Mouse (Mus musculus) liver, postnatal 0 days (tissue): Measurements from ENCODE around the gene Eif2d. TPM values are rescaled to one million over a fixed set of nuclear protein-coding genes. Genes with fewer than 3 reads are reported as not detected.
"Not testable (repeated sequence)": the region's sequence is repeated elsewhere in the genome, so short reads cannot be mapped to it uniquely, and the experiment has no call there.

Experiments
- ATAC-seq: fragments of 200-750 bp; cut with Nextera tagmentation; 2 replicates; pipeline ENCODE4 v1.8.0; 2017; ENCODE audit warnings: mild to moderate bottlenecking, moderate library complexity
- DNase-seq: peaks from one replicate; pipeline ENCODE4 v3.0.0-alpha.2; 2016
- H3K27ac ChIP-seq: fragments of 300-500 bp; sonication (generic); 2 replicates; pipeline ENCODE4 v1.5.1; 2014; ENCODE audit warnings: antibody characterized with exemption, moderate library complexity, mild to moderate bottlenecking, low read depth
- H3K27me3 ChIP-seq: fragments of 300-500 bp; sonication (generic); 2 replicates; pipeline ENCODE4 v1.6.1; 2014; ENCODE audit warnings: low read length, control low read depth, mixed read lengths; ENCODE audit not compliant: insufficient read depth
- H3K36me3 ChIP-seq: fragments of 300-500 bp; sonication (generic); replicated peaks from 2 replicates; pipeline ENCODE4 v1.6.1; 2014; ENCODE audit warnings: mild to moderate bottlenecking, control low read depth, low read length, moderate library complexity, mixed read lengths; ENCODE audit not compliant: insufficient read depth
- H3K4me1 ChIP-seq: fragments of 300-500 bp; sonication (generic); 2 replicates; pipeline ENCODE4 v1.6.1; 2014; ENCODE audit warnings: antibody characterized with exemption, mild to moderate bottlenecking, control low read depth; ENCODE audit not compliant: insufficient read depth
- H3K4me2 ChIP-seq: fragments of 300-500 bp; sonication (generic); 2 replicates; pipeline ENCODE4 v1.6.1; 2014; ENCODE audit warnings: low read depth, mild to moderate bottlenecking, low read length, moderate library complexity, mixed read lengths
- H3K4me3 ChIP-seq: fragments of 300-500 bp; sonication (generic); 2 replicates; pipeline ENCODE4 v1.5.1; 2014; ENCODE audit warnings: low read depth, low read length
- H3K9ac ChIP-seq: fragments of 300-500 bp; sonication (generic); replicated peaks from 2 replicates; pipeline ENCODE4 v1.6.1; 2014; ENCODE audit warnings: mild to moderate bottlenecking, moderate library complexity
- H3K9me3 ChIP-seq: fragments of 300-500 bp; sonication (generic); 2 replicates; pipeline ENCODE4 v1.6.1; 2016; ENCODE audit warnings: mild to moderate bottlenecking, control low read depth, low read length, mixed read lengths
- CTCF ChIP-seq: sonication (generic); IDR thresholded peaks from 2 replicates; pipeline ENCODE4 v1.5.1; 2016; ENCODE audit warnings: antibody characterized with exemption, low read depth
- EP300 ChIP-seq: IDR thresholded peaks from 2 replicates; pipeline ENCODE4 v1.6.1; 2016; ENCODE audit warnings: antibody characterized with exemption, low read depth, mild to moderate bottlenecking
- WGBS: fragments of 180-500 bp; shearing (Covaris S2); extraction: QIAGEN DNeasy Blood & Tissue Kit; methylation state at CpG from one replicate; pipeline ENCODE4 v1.1.7; 2014; ENCODE audit not compliant: insufficient replicate concordance; 5-methylcytosine and 5-hydroxymethylcytosine counted together
- polyA plus RNA-seq: library from polyadenylated mRNA; unstranded; fragments of >200 nt; fragmentation: Nextera tagmentation; extraction: Ambion mirVana; gene quantifications from 2 replicates; pipeline ENCODE4 v1.2.1, GENCODE M21; 2015

The Eif2d gene
- polyA plus RNA-seq, 1 experiment from 2014 or later: 19.0 TPM

DNA sequence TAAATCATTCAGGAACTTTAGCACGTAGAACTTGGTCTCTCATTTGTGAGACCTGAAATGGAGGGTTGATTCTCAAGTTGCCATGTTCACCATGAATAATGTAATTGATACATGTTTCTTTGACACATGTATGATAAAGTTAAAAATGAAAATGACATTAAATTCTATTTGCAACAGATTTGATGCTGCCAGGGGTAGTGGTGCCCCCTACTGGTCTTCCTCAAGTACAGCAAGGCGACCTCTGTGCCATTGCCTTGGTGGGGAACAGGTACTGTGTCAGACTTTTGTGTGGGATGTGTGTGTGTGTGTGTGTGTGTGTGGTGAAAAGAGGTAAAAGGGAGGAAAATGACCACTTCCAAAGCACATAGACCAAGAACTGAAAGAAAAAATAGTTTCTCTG, 2.5 kb downstream of the Eif2d start:
- no peak overlapping the region for H3K4me2 ChIP-seq

GRCm38 (mm10) chr1:131159573-131160327, 6.8 kb downstream of the Eif2d start:
- H3K27ac ChIP-seq, DNase-seq, H3K4me1 ChIP-seq, H3K4me2 ChIP-seq, H3K27me3 ChIP-seq, H3K9me3 ChIP-seq, H3K4me3 ChIP-seq, H3K9ac ChIP-seq: not testable (repeated sequence)
- peaks cover 47% of the 10 kb centered on the region for H3K36me3 ChIP-seq
- 75% methylated on average over 3 of the region's 3 CpGs for WGBS
- peak; percentile 35; the same call in 1 of the 2 replicates for ATAC-seq

More for the DNA sequence above, 2.5 kb downstream of the Eif2d start:
- Histone ChIP-seq H3K27me3 (no peaks in the 10 kb centered on the region), H3K9me3 (no peaks in the 10 kb centered on the region), H3K4me1 (peaks cover 10% of the 10 kb centered on the region), H3K36me3 (peaks cover 13% of the 10 kb centered on the region), H3K9ac (no peak overlapping the region), H3K4me3 (no peak overlapping the region), H3K27ac (no peak overlapping the region)
- DNase-seq: peak; percentile 63
- WGBS: 50% methylated on average over 2 of the region's 2 CpGs
- no peak for ATAC-seq
- TF ChIP-seq CTCF: peak; percentile 96
- no peak for TF ChIP-seq EP300

- ATAC-seq: no peak
- H3K36me3 ChIP-seq: peaks cover 60% of the 10 kb centered on the region
- no peak overlapping the region for H3K4me3 ChIP-seq
- TF ChIP-seq EP300 (no peak), CTCF (no peak)
- no peaks in the 10 kb centered on the region for H3K9me3 ChIP-seq
- H3K9ac ChIP-seq: no peak overlapping the region
- DNase-seq: no peak
- no peaks in the 10 kb centered on the region for H3K27me3 ChIP-seq
- H3K27ac ChIP-seq: no peak overlapping the region
- 53% methylated on average over 11 of the region's 11 CpGs for WGBS
- no peaks in the 10 kb centered on the region for H3K4me1 ChIP-seq
- no peak overlapping the region for H3K4me2 ChIP-seq
Observed at GRCm38 (mm10) chr1:131161091-131161490, 8.1 kb downstream of the Eif2d start.

DNA sequence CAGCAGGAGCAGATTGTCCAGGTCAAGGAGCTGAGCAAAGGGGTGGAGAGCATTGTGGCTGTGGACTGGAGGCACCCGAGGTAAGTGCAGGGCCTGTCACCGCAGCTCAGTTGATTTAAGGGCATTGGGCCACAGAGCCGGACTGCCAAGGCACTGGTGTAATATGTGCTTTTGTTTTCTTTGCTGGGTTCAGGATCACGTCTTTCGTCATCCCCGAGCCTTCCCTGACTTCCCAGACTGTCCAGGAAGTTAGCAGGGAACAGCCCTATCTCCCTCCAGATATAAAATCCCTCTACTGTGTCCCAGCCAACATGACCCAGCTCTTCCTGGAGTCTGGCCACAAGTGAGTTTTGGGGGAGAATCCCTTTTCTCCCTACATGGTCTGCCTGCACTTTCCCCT, 11.4 kb downstream of the Eif2d start:
- WGBS: 80% methylated on average over 6 of the region's 6 CpGs
- Histone ChIP-seq H3K27me3 (no peaks in the 10 kb centered on the region), H3K9ac (no peak overlapping the region), H3K36me3 (peaks cover 78% of the 10 kb centered on the region), H3K4me3 (no peak overlapping the region), H3K9me3 (no peaks in the 10 kb centered on the region), H3K4me1 (no peaks in the 10 kb centered on the region), H3K27ac (no peak overlapping the region), H3K4me2 (no peak overlapping the region)
- ATAC-seq: no peak
- no peak for DNase-seq
- TF ChIP-seq EP300 (no peak), CTCF (no peak)

- no peaks in the 10 kb centered on the region for H3K9me3 ChIP-seq
- WGBS: 88% methylated on average over 10 of the region's 10 CpGs
- DNase-seq (no peak), ATAC-seq (no peak)
- TF ChIP-seq CTCF: no peak
- no peak for TF ChIP-seq EP300
- H3K36me3 ChIP-seq: peaks cover 89% of the 10 kb centered on the region
- H3K4me2 ChIP-seq: no peak overlapping the region
- H3K9ac ChIP-seq: no peak overlapping the region
- H3K27me3 ChIP-seq: no peaks in the 10 kb centered on the region
- H3K4me1 ChIP-seq: no peaks in the 10 kb centered on the region
- no peak overlapping the region for H3K4me3 ChIP-seq
- H3K27ac ChIP-seq: no peak overlapping the region
Observed at GRCm38 (mm10) chr1:131167612-131168011, 14.6 kb downstream of the Eif2d start.

- no peak overlapping the region for H3K27ac ChIP-seq
- H3K4me2 ChIP-seq: no peak overlapping the region
- H3K4me3 ChIP-seq: no peak overlapping the region
- H3K27me3 ChIP-seq: no peaks in the 10 kb centered on the region
- TF ChIP-seq CTCF (no peak), EP300 (no peak)
- 81% methylated on average over 7 of the region's 7 CpGs for WGBS
- ATAC-seq (no peak), DNase-seq (no peak)
- H3K9ac ChIP-seq: no peak overlapping the region
- H3K36me3 ChIP-seq: peaks cover 80% of the 10 kb centered on the region
- H3K9me3 ChIP-seq: no peaks in the 10 kb centered on the region
- no peaks in the 10 kb centered on the region for H3K4me1 ChIP-seq
Observed at GRCm38 (mm10) chr1:131173001-131173400, 20.0 kb downstream of the Eif2d start.
